Mouse (Mus musculus) ovary, adult 10 weeks (tissue): ENCODE results near the gene Ergic1. TPM values are rescaled to one million over a fixed set of nuclear protein-coding genes. Genes with fewer than 3 reads are reported as not detected.

Experiments used
- polyA plus RNA-seq: library from polyadenylated mRNA; stranded (reverse); fragments of 350-450 nt; fragmentation: Illumina TruSeq; extraction: RNeasy Lipid Tissue Mini Kit (QIAGEN cat#74804); gene quantifications from one replicate; pipeline ENCODE4 v1.2.3, GENCODE M21; 2014

Ergic1 gene
- 61.5 TPM for polyA plus RNA-seq

GRCm38 (mm10) chr17:26561290-26561640 lies at the start of gene Ergic1:
Gene Ergic1 (plus strand): TSS chr17:26561489.

GRCm38 (mm10) chr17:26561651-26562181 lies 427 bp downstream of the Ergic1 start, which contains the start of gene Dusp1:
Gene Dusp1 (minus strand): TSS chr17:26562128.

GRCm38 (mm10) chr17:26662978-26663683 lies 101.8 kb downstream of the Ergic1 start, which contains the start of gene Atp6v0e:
Gene Atp6v0e (plus strand): TSS chr17:26663231.

Other genes starting within 250 kb of the Ergic1 start
- 0.54 TPM for gene Neurl1b, start 146.7 kb upstream of the Ergic1 start, polyA plus RNA-seq
- gene Dusp1, start 639 bp downstream of the Ergic1 start, polyA plus RNA-seq, result 9.6 TPM
- gene Atp6v0e, start 101.7 kb downstream of the Ergic1 start, polyA plus RNA-seq, result 35.4 TPM
- 87.5 TPM for gene Crebrf, start 154.2 kb downstream of the Ergic1 start, polyA plus RNA-seq
- 16.7 TPM for gene Bnip1, start 219.6 kb downstream of the Ergic1 start, polyA plus RNA-seq